Mouse (Mus musculus) yolk sac, embryonic 10.5 days (tissue): ENCODE measurements around the gene Tenm4.

Experiments
- DNase-seq: peaks from one replicate; pipeline ENCODE4 v3.0.0-alpha.2; 2017; ENCODE audit warnings: low spot score

Gene Tenm4

DNA sequence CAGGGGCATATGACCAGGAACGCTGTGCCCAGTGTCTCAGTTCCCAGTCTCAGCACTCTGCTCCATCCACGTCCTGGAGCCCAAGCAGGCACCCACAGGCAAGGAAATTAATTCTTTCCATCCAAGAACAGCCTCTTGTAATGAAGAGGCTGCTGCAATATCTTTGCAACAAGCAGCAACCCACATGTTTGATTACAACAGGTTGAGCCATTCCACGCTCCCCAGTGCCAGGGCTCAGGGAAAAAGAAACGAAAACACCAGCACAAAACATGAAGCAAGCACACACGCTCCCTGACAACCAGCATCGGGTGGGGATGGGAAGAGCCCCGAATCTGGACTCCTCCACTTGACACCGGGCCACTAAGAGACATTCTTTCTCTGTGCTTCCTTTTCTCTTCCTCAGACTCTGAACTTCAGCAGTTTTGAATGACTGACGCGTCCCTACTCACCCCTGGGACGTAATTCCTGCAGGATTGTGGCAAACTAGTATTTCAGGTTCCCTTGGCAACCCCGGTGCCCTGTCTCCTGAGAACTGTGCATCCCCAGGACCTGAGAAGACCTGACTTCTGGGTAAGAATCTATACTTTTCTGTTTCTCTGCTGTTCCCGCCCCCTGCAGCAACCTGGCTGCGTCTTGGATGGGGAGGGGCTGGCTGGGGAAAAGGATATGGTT lies at the start of gene Tenm4:
Gene Tenm4 (plus strand): TSS at position 323 of the 672 bp plus-strand sequence.
- no peak for DNase-seq

DNA sequence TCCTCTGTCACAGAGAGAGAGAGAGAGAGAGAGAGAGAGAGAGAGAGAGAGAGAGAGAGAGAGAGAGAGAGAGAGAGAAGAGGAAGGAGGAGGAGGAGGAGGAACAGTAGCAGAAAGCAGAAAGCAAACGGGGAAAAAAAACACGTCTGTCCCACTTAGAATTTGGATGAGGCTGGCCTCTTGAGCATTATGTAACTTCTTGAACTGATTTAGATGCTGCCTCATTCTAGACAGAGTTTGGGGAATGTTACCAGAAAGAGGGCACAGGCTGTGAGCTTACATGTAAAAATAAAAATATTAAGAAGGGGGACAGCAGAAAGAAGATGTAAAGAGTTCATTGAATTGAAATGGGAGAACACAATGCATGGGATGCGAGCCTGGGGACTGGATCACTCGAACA lies 40.3 kb upstream of the Tenm4 start:
- no peak for DNase-seq

DNA sequence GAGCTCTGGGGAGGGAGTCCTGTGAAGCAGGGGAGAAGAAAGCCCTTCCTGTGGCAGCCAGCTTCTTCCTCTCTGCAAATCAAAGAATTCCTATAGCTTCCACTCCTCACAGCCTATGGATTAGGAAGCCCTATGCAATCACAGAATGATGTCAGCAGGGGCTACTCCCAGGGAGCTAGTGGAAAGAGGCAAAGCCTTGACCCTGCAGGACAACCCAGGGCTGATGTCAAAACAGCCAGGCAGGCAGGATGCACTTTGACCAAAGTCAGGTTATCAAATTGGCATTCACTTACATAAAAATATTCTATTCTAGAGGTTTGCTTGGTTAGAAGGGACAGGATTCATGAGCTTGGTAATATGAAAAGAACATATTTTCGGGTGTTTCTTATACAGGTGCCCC lies 39.9 kb upstream of the Tenm4 start:
- no peak for DNase-seq

DNA sequence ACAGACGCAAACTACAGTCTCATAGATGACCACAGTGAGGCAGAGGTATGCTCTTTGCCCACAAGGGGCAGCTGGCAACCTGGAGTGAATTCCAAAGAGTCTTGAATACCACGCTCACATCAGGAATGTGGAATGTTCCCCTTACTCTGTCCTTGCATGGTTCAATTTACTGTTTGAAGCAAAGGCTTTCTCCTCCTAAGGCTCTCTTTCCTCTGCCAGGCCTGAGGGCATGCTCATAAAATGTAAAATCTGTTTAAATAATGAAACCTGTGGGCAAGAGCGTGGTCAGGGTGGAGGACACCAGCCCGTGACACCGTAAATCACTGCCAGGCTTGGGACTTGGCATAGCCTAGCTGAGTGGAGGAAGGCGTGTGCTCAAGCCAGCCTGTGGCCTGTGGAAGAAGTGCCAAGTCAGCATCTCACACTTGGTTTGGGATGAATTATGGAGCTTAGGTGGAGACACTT lies 34.5 kb upstream of the Tenm4 start:
- DNase-seq = no peak

DNA sequence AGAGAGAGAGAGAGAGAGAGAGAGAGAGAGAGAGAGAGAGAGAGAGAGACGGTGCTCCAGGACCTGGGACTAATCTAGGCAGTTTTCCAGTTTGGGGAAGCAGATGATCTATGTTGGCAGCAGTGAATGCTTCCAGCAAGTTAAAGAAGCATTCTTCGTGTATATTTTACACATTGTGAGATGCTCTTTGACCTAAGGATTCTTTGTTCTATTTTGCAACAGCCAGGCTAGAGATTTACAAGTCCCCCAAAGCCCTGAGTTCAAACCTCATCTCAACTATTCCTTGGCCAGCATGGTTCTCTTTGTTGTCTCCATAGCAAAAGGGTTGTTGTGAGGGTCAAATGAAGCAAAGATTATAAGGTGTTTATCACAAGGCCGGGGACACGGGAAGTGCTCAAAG lies 29.2 kb upstream of the Tenm4 start:
- DNase-seq = no peak

DNA sequence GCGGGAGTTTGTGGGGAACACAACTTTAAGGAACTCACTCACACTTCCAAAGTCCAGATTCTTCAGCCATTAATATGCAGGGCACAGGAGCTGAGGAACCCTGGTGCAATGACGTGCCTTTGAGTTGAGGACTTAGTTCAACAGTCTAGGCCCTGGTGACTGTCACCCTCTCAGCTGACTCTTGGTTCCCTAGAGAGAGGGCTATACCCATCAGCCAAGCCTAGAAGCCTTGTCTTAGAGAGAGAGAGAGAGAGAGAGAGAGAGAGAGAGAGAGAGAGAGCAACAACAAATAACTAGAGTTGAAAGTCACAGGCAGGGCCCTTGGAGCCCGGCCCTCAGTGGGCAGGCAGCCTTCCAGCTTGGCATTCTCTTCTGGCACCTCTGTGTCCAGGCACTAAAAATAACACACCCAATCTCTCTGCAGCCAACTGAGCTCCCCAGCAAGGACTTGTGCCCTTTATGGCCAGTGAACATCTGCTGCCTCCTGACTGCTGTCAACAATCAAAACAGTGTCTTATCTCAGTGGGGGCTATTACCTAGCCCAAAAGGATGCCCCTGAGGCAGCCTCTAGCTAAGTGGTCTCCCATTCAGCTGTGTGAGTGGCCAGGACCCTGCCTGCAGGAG lies 28.0 kb upstream of the Tenm4 start:
- no peak for DNase-seq

DNA sequence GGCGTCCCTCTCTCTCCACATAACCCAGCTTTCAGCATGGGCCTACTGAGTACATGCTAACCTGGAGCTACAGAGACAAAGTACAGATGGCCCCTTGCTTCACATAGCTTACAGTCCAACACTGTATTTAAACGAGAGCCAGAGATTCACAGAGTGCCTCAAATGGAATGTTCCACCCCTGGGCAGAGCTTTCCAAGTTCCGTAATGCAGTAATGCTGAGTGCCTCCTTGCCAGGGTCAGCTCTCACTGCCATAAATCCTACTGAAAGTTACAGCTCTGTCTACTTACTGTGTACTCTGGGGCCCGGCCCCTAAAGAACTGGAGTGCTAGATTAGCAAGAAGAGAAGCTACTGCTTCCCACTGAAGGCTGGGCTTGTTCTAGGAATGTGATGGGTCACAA lies 23.6 kb upstream of the Tenm4 start:
- peak; percentile 57 for DNase-seq

DNA sequence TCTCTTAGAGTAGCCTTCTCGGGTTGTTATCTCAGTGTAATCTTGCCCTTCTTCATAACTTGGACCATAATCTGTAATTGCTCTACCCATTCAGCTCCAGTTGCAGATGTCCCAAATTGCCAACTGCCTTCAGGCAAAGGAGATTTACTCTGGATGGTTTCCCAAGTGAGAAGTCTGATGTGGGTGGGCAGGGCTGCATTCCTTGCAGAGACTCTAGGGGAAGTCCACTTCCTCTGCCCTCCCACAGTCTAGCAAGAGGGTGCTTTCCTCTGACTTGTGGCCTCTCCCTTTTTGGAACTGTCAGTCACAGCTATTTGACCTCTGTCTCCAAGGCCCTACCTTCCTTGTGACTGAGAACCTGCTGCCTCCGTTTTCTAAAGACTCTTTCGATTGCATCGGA lies 22.9 kb upstream of the Tenm4 start:
- no peak for DNase-seq

DNA sequence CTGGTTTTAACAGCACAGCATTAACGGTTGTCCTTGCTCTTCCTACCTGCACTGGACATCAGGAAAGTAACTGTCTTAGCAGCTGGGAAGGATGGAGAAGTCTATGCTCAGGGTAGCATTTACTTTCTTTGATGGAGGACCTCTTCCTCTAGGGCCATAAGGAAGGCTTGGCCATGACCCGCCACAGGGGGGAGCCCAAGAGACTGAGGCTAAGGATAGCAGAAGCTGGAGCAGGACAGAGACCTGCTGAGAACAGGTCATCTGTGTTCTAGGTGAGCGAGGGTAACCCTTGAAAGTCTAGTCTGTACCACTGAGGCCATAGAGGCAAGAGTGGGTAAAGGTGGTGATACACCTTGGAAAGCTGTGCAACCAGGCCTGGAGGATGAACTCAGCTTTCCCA lies 19.8 kb upstream of the Tenm4 start:
- DNase-seq = no peak

DNA sequence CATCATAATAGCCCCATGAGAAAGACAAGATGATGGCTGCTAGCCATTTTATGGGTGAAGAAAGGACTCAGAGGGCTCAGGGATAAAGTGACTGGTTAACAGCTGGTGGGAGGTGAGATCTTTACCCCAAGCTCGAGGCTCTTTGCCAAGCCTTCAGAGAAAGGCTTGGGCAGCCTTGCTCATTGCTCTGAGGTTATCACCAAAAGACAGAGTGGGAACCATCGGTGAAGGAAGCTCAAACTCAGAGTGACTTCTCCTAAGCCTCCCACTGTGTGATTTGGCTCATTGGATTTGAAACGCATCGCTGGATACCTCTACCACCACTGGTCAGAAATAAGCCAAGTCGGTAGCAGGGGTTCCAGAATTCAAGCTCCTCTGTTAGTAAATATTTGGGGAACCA lies 19.1 kb upstream of the Tenm4 start:
- no peak for DNase-seq

DNA sequence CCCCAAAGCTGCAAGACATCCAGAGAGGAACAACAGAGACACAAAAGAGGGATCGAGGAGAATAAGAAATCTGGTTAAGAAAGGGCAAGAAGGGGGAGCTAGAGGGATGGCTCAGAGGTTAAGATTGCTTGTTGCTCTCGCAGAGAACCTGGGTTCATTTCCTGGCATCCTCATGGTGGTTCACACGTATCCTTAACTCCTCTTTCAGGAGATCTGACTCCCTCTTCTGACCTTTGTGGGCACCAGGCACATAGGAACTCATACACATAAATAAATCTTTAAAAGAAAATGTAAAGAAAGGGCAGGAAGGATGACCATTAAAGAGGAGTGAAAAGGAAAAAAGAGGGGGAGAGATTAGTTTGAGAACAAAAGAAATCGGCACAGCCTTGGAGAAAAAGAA lies 18.6 kb upstream of the Tenm4 start:
- DNase-seq = no peak

DNA sequence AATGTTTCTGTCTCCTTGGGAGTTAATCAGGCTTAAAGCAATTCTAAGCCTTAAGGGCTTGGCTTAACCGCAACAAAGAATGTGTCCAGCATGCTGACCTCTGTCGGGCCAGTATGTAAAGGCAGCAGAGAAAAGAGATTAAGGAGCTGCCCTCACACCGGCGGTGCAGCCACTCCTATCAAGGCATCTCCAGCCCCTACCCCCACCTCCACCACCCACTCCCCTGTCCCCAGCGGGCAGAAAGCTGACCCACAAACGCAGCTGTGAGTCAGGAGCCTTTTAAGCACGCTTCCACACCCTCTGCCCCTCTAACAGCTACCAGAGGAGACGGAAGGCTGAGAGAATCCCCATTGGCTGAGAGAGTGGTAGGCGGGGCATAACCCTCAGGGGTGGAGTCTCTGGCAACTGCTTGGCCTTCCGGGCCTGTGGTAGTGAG lies 18.1 kb upstream of the Tenm4 start:
- peak; percentile 78 for DNase-seq

DNA sequence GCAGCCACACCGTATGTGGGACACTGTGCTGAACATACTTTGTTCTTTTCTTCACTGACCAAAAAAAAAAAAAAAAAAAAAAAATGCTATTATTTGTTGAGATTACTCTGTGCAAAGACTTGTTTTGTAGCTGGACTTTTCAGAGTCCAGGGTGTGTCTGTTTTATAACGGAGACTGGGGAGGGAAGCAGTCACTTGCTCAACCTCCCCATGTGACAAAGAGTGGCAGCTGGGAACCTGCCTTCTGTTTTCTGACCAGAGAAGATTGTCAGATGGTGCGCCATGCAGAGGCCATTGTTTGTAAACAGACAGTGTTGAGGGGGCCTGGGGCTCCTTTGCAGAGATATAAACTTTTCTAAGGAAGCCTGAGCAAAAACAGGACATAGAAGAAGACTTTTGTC lies 17.0 kb upstream of the Tenm4 start:
- no peak for DNase-seq

DNA sequence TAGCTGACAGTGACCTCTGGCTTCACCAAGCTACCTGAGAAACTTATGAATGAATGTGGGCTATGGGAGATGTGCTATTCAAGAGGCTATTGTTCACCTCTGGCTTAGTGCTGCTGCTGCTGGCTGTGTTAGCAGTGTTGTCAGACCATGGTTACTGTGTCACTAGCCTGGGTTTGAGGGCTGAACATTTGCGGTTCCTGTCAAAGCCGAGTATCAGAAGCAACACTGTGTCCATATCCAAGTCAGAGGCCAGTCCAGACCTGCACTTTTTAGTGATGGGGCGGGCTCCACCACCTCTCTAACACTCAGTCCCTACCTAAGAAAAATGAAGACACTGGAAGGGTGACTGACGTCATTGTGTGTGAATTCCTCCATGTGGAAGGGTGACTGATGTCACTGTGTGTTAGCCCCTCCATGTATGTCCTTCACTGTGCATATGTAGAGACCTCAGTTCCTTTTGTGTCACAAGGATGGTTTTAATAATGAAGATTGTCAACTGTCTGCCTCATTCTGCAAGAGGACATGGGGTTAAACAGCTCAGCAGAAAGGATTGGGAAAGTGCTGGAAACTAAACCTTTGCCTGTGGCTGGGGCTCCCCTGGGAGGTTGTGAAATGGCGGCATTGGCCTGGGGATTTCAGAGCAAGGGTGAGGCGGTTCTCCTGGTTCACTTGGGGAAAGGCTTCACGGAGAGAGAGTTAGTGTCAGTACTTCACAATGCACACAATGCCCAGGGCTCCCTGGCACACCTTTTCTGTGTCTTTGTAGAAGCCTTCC lies 14.4 kb upstream of the Tenm4 start:
- no peak for DNase-seq

DNA sequence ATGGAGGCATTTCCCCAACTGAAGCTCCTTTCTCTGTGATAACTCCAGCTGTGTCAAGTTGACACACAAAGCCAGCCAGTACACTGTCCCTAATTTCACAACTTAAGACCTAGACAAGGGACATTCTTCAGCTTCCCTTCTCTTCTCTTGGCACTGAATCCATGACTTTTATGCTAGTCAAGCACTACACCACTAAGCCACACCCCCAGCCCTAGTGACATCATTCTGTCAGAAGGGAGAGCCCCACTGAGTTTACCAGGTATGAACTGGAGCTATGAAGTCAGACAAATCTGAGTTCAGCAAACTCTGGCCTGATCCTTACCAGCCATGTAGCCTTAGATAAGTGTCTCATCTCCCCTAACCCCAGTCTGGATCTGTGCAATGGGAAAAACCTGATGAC lies 6.9 kb upstream of the Tenm4 start:
- no peak for DNase-seq

DNA sequence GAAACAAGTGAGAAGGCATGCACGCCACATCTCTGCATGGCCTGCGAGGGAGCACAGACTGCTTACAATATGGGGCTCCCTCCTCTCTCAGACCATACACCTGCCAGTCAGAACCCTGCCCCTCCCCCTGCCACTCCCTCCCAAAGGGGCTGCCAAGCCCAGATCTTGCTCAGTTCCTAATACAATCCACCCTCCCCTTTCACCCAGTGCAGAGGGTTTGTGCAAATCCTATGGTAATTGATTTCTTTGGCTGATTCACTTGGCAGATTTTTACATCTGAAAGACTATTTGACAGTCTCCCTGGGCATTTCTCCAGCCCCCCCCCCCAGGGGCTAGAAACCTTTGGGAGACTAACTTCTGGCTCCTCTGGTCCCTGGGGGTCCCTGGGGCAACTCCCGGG lies 2.1 kb upstream of the Tenm4 start:
- no peak for DNase-seq

DNA sequence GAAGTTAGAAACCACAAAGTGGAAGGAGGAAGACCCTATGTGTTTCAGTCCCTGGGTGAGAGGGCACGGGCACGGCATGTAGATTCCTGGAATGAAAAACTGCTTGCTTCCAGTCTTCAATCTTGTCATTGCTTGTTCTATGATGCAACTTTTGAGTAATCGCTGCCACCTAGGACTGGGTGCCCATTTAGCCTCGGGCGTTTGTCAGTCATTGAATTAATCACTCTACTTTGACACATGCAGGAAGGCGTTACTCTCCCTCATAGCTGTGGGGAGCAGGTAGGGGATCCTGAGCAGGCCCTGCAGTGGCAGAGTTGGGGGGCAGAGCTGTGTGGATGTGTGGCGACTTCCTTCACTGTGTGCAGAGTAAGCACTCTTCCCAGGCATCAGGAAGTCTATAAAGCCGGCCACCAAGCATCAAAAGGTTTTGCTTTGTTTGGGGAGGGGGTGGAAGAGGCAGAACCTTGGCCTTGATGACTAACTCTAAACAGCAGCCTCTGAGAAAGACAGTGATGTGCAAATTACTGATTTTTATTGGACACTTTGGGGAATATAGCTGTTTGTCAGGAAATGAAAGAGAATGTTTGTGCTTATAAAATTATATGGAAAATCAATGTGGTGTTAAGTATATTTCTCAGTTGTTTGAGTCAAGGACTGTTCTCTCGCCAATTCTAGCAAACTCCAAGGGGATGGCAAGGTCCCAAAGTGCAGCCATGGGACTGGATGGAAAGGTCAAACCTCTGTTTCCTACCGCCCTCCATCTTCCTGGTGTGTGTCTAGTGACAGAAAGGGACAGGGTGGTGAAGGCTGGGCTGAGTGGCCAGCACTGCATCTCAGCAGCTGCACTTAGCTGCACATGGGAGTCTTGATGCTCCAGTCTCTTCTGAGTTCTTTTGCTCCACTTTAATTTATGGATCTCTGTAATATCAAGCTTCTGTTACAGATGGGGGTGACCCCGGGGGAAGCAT lies 834 bp downstream of the Tenm4 start:
- DNase-seq = no peak

DNA sequence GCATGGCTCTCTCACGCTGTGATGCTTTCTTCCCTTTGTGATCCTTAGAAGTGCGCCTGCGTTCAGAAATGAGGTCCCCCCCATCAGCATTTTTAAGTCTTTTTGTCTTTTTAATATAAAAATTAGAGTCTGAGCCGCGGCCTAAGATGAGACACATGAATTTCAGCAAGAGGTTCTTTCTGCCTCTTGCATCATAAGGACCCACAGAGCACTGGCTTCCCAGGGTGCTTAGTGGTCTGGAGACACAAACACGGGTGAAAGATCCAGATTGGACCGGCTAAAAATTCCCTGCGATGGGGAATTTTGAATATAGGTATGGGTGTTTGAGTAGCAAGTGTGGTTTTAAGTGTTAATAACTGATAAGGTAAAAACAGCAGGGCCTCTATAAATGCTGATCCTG lies 5.7 kb downstream of the Tenm4 start:
- DNase-seq = no peak

DNA sequence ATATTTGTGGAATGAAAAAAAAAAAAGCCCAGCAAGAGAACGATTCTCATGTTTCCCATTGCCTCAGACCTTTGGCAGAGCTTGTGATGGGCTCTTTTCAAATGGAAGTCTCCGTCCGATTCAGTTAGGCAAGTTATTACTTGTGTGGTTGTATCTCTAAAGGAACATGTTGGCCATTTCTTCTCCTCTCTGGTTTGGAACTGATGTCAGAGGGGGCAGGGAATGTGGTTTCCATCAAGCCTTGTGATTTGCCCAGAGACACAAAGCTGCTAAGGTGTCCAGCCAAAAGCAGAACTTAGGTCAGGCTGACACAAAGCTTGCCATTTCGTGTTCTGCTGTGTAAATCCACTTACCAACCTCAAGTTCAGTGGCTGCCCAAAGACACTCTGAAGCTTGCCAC lies 10.7 kb downstream of the Tenm4 start:
- DNase-seq = no peak

DNA sequence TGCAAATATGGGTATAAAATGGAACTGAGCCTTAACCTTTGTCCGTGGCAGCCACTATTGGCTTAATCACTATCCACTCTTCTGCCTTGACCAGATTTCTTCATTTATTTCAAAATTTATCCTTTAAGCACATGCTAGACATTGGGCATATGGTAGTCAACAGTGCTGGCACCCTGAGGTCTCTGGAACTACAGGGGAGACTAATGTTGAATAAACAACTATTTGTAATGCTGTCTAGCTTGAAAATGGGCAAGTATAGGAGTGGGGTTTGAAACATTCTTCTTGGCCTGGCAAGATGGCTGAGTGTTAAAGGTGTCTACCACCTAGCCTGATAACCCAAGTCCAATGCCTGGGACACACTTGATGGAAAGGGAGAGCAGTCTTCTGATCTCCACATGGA lies 12.1 kb downstream of the Tenm4 start:
- DNase-seq = no peak

DNA sequence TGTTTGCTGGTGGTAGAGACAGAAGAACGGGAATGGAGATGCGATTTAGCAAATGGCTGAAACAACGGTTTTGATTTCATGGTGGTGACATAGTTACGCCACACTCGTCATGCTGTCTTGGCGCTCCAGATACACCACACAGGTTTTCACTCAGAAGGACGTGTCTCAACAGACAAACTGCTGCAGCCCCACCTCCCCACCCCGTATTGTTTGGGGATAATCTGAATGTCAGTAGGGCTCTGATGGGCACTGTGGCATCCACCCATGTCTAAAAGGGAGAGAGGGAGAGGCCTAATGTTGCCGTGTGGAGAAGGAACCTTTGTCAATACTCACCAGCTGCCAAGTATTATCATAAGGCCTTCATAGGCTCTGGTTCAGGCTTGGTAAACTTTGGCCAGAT lies 14.4 kb downstream of the Tenm4 start:
- no peak for DNase-seq
